Mouse (Mus musculus) MEL (cell line): Measurements from ENCODE around the gene Cd9. TPM values are rescaled to one million over a fixed set of nuclear protein-coding genes. Genes with fewer than 3 reads are reported as not detected.

Experiments used
- DNase-seq: peaks from one replicate; pipeline ENCODE4 v3.0.0; 2011; ENCODE audit warnings: low read depth, low spot score
- H3K27ac ChIP-seq: 2 replicates; pipeline ENCODE4 v1.5.1; 2012; ENCODE audit warnings: low read depth, mild to moderate bottlenecking, control low read depth, low read length, moderate library complexity; ENCODE audit not compliant: control insufficient read depth
- H3K27me3 ChIP-seq, 2 experiments: fragments of 150-350 bp in 1 of 2; sonication (generic) in 1 of 2; 2 replicates each; pipeline ENCODE4 v1.6.1; 2012; ENCODE audit warnings: low read length in 2 of 2, mild to moderate bottlenecking in 2 of 2, improper control_type of control experiment in 1 of 2, moderate library complexity in 1 of 2; ENCODE audit not compliant: insufficient read depth in 2 of 2, control insufficient read depth in 1 of 2
- H3K36me3 ChIP-seq, 2 experiments: 2 replicates each; pipeline ENCODE4 v1.6.1; 2012 to 2014; ENCODE audit warnings: low read length in 2 of 2, improper control_type of control experiment in 1 of 2, inconsistent platforms in 1 of 2, mild to moderate bottlenecking in 1 of 2; ENCODE audit not compliant: insufficient read depth in 2 of 2, control insufficient read depth in 1 of 2
- H3K4me1 ChIP-seq, 2 experiments: fragments of 150-350 bp in 1 of 2; sonication (generic) in 1 of 2; 2 replicates each; pipeline ENCODE4 v1.6.1; 2012; ENCODE audit warnings: low read length in 2 of 2, improper control_type of control experiment in 1 of 2, mild to moderate bottlenecking in 1 of 2; ENCODE audit not compliant: insufficient read depth in 2 of 2, control insufficient read depth in 1 of 2
- H3K4me3 ChIP-seq, 2 experiments: fragments of 150-350 bp in 1 of 2; sonication (generic) in 1 of 2; 2 replicates each; pipeline ENCODE4 v1.5.1; 2012; ENCODE audit warnings: low read depth in 2 of 2, low read length in 2 of 2, mild to moderate bottlenecking in 2 of 2, moderate library complexity in 2 of 2, control low read depth in 1 of 2, improper control_type of control experiment in 1 of 2; ENCODE audit not compliant: control insufficient read depth in 1 of 2, insufficient read depth in 1 of 2
- H3K79me2 ChIP-seq: 2 replicates; pipeline ENCODE4 v1.6.1; 2012; ENCODE audit warnings: mild to moderate bottlenecking, low read length, moderate library complexity; ENCODE audit not compliant: control insufficient read depth, poor library complexity, insufficient read depth
- H3K9ac ChIP-seq: 2 replicates; pipeline ENCODE4 v1.6.1; 2012; ENCODE audit warnings: low read depth, mild to moderate bottlenecking, control low read depth, low read length, moderate library complexity; ENCODE audit not compliant: control insufficient read depth, poor library complexity, severe bottlenecking
- H3K9me3 ChIP-seq: fragments of 150-350 bp; sonication (generic); replicated peaks from 2 replicates; pipeline ENCODE4 v1.6.1; 2012; ENCODE audit warnings: mild to moderate bottlenecking, low read length, improper control_type of control experiment, moderate library complexity; ENCODE audit not compliant: insufficient read depth
- CHD1 ChIP-seq: IDR thresholded peaks from 2 replicates; pipeline ENCODE4 v1.6.1; 2012; ENCODE audit warnings: low read depth, mild to moderate bottlenecking, inconsistent platforms, low read length, improper control_type of control experiment
- CHD2 ChIP-seq: IDR thresholded peaks from 2 replicates; pipeline ENCODE4 v1.6.1; 2011; ENCODE audit warnings: low read length, improper control_type of control experiment
- ELF1 ChIP-seq: IDR thresholded peaks from 2 replicates; pipeline ENCODE4 v1.6.1; 2014; ENCODE audit warnings: low read depth, mild to moderate bottlenecking, inconsistent platforms, low read length, improper control_type of control experiment, moderate library complexity
- ETS1 ChIP-seq: IDR thresholded peaks from 2 replicates; pipeline ENCODE4 v1.6.1; 2012; ENCODE audit warnings: low read depth, mild to moderate bottlenecking, inconsistent platforms, low read length, improper control_type of control experiment, moderate library complexity
- KAT2A ChIP-seq: conservative IDR thresholded peaks from 2 replicates; pipeline ENCODE4 v1.6.1; 2012; ENCODE audit warnings: low read depth, low read length, improper control_type of control experiment, inconsistent platforms
- MAFK ChIP-seq: IDR thresholded peaks from 2 replicates; pipeline ENCODE4 v1.6.1; 2011; ENCODE audit warnings: low read depth, mild to moderate bottlenecking, low read length, improper control_type of control experiment, borderline replicate concordance
- MAX ChIP-seq: IDR thresholded peaks from 2 replicates; pipeline ENCODE4 v1.6.1; 2011; ENCODE audit warnings: low read length, improper control_type of control experiment
- MEF2A ChIP-seq: IDR thresholded peaks from 2 replicates; pipeline ENCODE4 v1.6.1; 2014; ENCODE audit warnings: low read depth, mild to moderate bottlenecking, inconsistent platforms, low read length, improper control_type of control experiment; ENCODE audit not compliant: poor library complexity, insufficient replicate concordance, severe bottlenecking; ENCODE audit errors: extremely low read depth
- MXI1 ChIP-seq: IDR thresholded peaks from 2 replicates; pipeline ENCODE4 v1.6.1; 2011; ENCODE audit warnings: mild to moderate bottlenecking, low read depth, low read length, improper control_type of control experiment
- POLR2A ChIP-seq, 2 experiments: IDR thresholded peaks; 2 replicates each; pipeline ENCODE4 v1.6.1; 2011 to 2012; ENCODE audit warnings: low read length in 2 of 2, mild to moderate bottlenecking in 2 of 2, control low read depth in 1 of 2, improper control_type of control experiment in 1 of 2, low read depth in 1 of 2, moderate library complexity in 1 of 2; ENCODE audit not compliant: control insufficient read depth in 1 of 2, insufficient read depth in 1 of 2, poor library complexity in 1 of 2
- POLR2AphosphoS2 ChIP-seq: IDR thresholded peaks from 2 replicates; pipeline ENCODE4 v1.6.1; 2011; ENCODE audit warnings: low read length, improper control_type of control experiment
- POLR2AphosphoS5 ChIP-seq: IDR thresholded peaks from 2 replicates; pipeline ENCODE4 v1.6.1; 2012; ENCODE audit warnings: low read depth, borderline replicate concordance, mild to moderate bottlenecking, inconsistent platforms, low read length, moderate library complexity, mixed read lengths
- SIN3A ChIP-seq: IDR thresholded peaks from 2 replicates; pipeline ENCODE4 v1.6.1; 2012; ENCODE audit warnings: low read length, improper control_type of control experiment, inconsistent platforms
- SMC3 ChIP-seq: IDR thresholded peaks from 2 replicates; pipeline ENCODE4 v1.6.1; 2011; ENCODE audit warnings: low read depth, low read length, improper control_type of control experiment
- TCF12 ChIP-seq: IDR thresholded peaks from 2 replicates; pipeline ENCODE4 v1.6.1; 2014; ENCODE audit warnings: low read depth, mild to moderate bottlenecking, inconsistent platforms, low read length, improper control_type of control experiment, moderate library complexity
- USF1 ChIP-seq: IDR thresholded peaks from 2 replicates; pipeline ENCODE4 v1.6.1; 2014; ENCODE audit warnings: low read depth, mild to moderate bottlenecking, inconsistent platforms, low read length, improper control_type of control experiment, moderate library complexity
- USF2 ChIP-seq, 2 experiments: IDR thresholded peaks; 2 replicates each; pipeline ENCODE4 v1.6.1; 2011 to 2012; ENCODE audit warnings: improper control_type of control experiment in 2 of 2, low read length in 2 of 2, borderline replicate concordance in 1 of 2, inconsistent platforms in 1 of 2, low read depth in 1 of 2, mild to moderate bottlenecking in 1 of 2; ENCODE audit not compliant: insufficient read depth in 1 of 2
- ZMIZ1 ChIP-seq: IDR thresholded peaks from 2 replicates; pipeline ENCODE4 v1.6.1; 2012; ENCODE audit warnings: low read depth, mild to moderate bottlenecking, inconsistent platforms, low read length, improper control_type of control experiment, moderate library complexity
- polyA plus RNA-seq, 2 experiments: library from polyadenylated mRNA; stranded (reverse) in 1 of 2; unstranded in 1 of 2; fragments of >175 nt in 1 of 2; fragments of >200 nt in 1 of 2; gene quantifications; 2 replicates each; pipeline versions ENCODE4 v1.2.1 to v1.2.4; 2012; ENCODE audit warnings: low replicate concordance in 2 of 2, low read depth in 1 of 2; ENCODE audit not compliant: insufficient read length in 2 of 2, insufficient read depth in 1 of 2, missing spikeins in 1 of 2
- total RNA-seq: library from RNA; depleted of rRNA; stranded (reverse); fragments of 300-350 nt; gene quantifications from 2 replicates; pipeline ENCODE4 v1.2.3, GENCODE M21; 2012

The Cd9 gene
- total and polyA plus RNA-seq, 3 experiments: 3.6 to 10.9 TPM; not detected in 1

- no peak for DNase-seq
- Histone ChIP-seq H3K27me3 (no peaks in the 10 kb centered on the region; a peak in 2 of 4 replicates), H3K27ac (no peak overlapping the region), H3K9me3 (no peaks in the 10 kb centered on the region), H3K4me3 (no peak overlapping the region), H3K79me2 (no peaks in the 10 kb centered on the region), H3K36me3 (no peaks in the 10 kb centered on the region), H3K4me1 (no peaks in the 10 kb centered on the region), H3K9ac (no peak overlapping the region)
- TF ChIP-seq MAX: no peak
- no peak for TF ChIP-seq POLR2AphosphoS2
- TF ChIP-seq CHD2: no peak
- TF ChIP-seq TCF12: no peak
- no peak for TF ChIP-seq POLR2AphosphoS5
- no peak for TF ChIP-seq USF2 (IDR thresholded peaks at IDR 0.05; ENCODE audit: borderline replicate concordance in 1 of 2, insufficient read depth in 1 of 2, low read depth in 1 of 2, low read length in 2 of 2)
- TF ChIP-seq MAFK: no peak
- no peak for TF ChIP-seq SIN3A
These were observed 45.6 kb upstream of the Cd9 start for GRCm38 (mm10) chr6:125540199-125540598.

DNA sequence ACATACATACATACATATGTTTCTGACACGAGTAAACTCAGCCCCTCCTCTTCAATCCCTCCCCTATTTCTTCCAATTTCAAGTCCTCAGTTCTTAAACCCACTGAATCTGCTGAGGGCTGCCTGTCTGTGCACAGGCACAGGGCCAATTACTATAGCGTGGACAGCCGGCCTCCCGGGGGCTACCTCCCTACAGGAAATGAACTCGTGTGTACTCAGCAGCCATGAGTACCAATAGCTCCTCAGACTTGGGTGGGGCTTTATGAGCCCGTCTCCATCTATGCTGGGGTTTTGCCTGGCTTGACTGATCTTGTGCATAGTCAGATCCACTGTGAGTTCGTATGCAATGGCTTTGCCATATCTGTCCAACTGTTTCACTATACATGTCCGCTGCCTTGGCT is 44.8 kb upstream of the Cd9 start:
- no peaks in the 10 kb centered on the region for H3K79me2 ChIP-seq
- no peaks in the 10 kb centered on the region for H3K36me3 ChIP-seq
- H3K4me1 ChIP-seq: no peaks in the 10 kb centered on the region
- H3K9me3 ChIP-seq: no peaks in the 10 kb centered on the region
- H3K4me3 ChIP-seq: no peak overlapping the region
- TF ChIP-seq USF1: no peak
- TF ChIP-seq CHD2: no peak
- no peak for TF ChIP-seq MAFK
- TF ChIP-seq ETS1: no peak
- TF ChIP-seq POLR2AphosphoS5: no peak
- no peak for TF ChIP-seq USF2 (IDR thresholded peaks at IDR 0.05; ENCODE audit: borderline replicate concordance in 1 of 2, insufficient read depth in 1 of 2, low read depth in 1 of 2, low read length in 2 of 2)
- TF ChIP-seq ELF1: no peak
- no peak for TF ChIP-seq POLR2A (IDR thresholded peaks at IDR 0.05; ENCODE audit: control insufficient read depth in 1 of 2, insufficient read depth in 1 of 2, low read depth in 1 of 2, low read length in 2 of 2, poor library complexity in 1 of 2)
- no peak for TF ChIP-seq KAT2A
- TF ChIP-seq MXI1: no peak
- TF ChIP-seq CHD1: no peak
- TF ChIP-seq MEF2A: no peak
- no peak for TF ChIP-seq SMC3
- no peak for TF ChIP-seq ZMIZ1
- no peak for TF ChIP-seq TCF12
- no peak overlapping the region for H3K27ac ChIP-seq
- no peak for DNase-seq
- no peak overlapping the region for H3K9ac ChIP-seq
- H3K27me3 ChIP-seq: no peaks in the 10 kb centered on the region; a peak in 1 of 4 replicates
